Mouse (Mus musculus): Measurements from ENCODE around the gene Mageb5. TPM values are rescaled to one million over a fixed set of nuclear protein-coding genes. Genes with fewer than 3 reads are reported as not detected.
"Not testable (repeated sequence)": the region's sequence is repeated elsewhere in the genome, so short reads cannot be mapped to it uniquely, and the experiment has no call there.

The Mageb5 gene
- total RNA-seq (2021): not detected
- long read RNA-seq, experiment 1: 0 reads
- long read RNA-seq, experiment 2: 0 reads

DNA sequence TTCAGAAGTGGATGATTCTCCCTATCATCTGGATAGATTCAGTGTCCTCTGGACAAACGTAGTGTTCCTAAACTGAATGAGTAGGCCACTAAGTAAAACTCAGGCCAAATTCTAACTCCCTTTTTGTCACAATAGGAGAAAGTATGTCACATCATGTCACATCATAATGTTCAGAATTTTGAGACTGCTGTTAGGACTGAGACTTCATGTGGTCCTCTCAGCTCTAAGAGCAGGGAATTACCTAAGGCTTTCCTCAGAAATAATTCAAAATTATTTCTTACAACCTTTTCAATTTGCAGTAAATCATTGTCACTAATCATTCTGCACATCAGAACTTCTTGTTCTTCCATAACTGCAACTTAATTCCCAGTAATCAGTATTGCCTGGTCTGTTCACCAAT, at the start of gene Mageb5:
TSS of gene Mageb5 (minus strand) at position 101 of the 400 bp plus-strand sequence.
- intact Hi-C loops (cut with DNase I); DNase-seq: not testable (repeated sequence)

DNA sequence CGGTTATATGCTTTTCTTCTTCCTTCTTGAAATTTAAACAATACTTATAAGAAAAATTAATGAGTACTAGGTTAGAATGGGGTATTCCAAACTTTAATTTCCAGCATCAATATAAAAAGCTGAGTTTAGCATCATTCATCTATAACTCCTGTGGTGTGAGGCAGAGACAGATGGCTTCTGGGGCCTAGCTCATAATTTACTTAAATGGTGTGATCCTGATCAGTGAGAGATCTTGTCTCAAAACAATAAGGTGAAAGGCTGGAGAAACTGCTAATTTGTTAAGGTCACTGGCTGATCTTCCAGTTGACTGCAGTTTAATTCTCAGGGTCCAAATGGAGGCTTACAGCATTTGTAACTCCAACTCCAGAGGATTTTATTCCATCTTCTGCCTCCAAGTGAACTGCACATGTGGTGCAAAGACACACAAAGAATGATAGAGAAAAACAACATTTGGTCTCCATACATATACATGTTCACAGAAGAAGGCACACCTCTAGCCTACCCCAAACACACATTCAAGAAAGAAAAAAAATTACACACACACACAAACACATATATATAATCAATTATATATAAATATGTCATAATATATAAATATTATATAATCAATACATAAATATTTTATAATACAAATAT, 23.1 kb downstream of the Mageb5 start:
- DNase-seq; intact Hi-C loops (cut with DNase I): not testable (repeated sequence)

Other genes starting within 250 kb of the Mageb5 start
- gene 1700084M14Rik, start 207.1 kb downstream of the Mageb5 start, total RNA-seq (2021): not detected
- gene Gm14781, start 150.8 kb downstream of the Mageb5 start, total RNA-seq (2021): not detected
- gene Mageb1, start 233.3 kb upstream of the Mageb5 start, total RNA-seq (2021): not detected

Data from gastrocnemius, postnatal 36 days (tissue).